Mouse (Mus musculus): ENCODE measurements around the gene Dpyd. TPM values are rescaled to one million over a fixed set of nuclear protein-coding genes. Genes with fewer than 3 reads are reported as not detected.
A peak's percentile ranks its signal among the peaks of the same experiment; 100 is the strongest.

Gene Dpyd
- polyA plus RNA-seq, 1 experiment from 2014 or later: 6.8 TPM

GRCm38 (mm10) chr3:118676052-118676777, 114.3 kb downstream of the Dpyd start:
- DNase-seq (no peak), ATAC-seq (ENCODE audit: insufficient read depth) (no peak)
- H3K27ac ChIP-seq (ENCODE audit: low read depth): no peak overlapping the region
- WGBS: 73% methylated on average over 7 of the region's 7 CpGs
- no peak overlapping the region for H3K9ac ChIP-seq
- no peak for TF ChIP-seq CTCF (IDR thresholded peaks at IDR 0.05; ENCODE audit: low read depth)
- H3K4me1 ChIP-seq (ENCODE audit: insufficient read depth): no peaks in the 10 kb centered on the region
- H3K4me3 ChIP-seq (ENCODE audit: low read depth, low read length): no peak overlapping the region
- no peaks in the 10 kb centered on the region for H3K36me3 ChIP-seq (ENCODE audit: insufficient read depth)
- no peaks in the 10 kb centered on the region for H3K27me3 ChIP-seq (ENCODE audit: insufficient read depth, low read length)
- no peak overlapping the region for H3K4me2 ChIP-seq
- H3K9me3 ChIP-seq (ENCODE audit: low read depth, low read length): no peaks in the 10 kb centered on the region

- H3K4me1 ChIP-seq (ENCODE audit: insufficient read depth): no peaks in the 10 kb centered on the region
- DNase-seq (peak; percentile 70), ATAC-seq (ENCODE audit: insufficient read depth) (no peak)
- peak; percentile 45 for TF ChIP-seq CTCF (IDR thresholded peaks at IDR 0.05; ENCODE audit: low read depth)
- no peaks in the 10 kb centered on the region for H3K9me3 ChIP-seq (ENCODE audit: low read depth, low read length)
- H3K36me3 ChIP-seq (ENCODE audit: insufficient read depth): no peaks in the 10 kb centered on the region
- H3K4me2 ChIP-seq: no peak overlapping the region
- no peak overlapping the region for H3K4me3 ChIP-seq (ENCODE audit: low read depth, low read length)
- H3K27me3 ChIP-seq (ENCODE audit: insufficient read depth, low read length): no peaks in the 10 kb centered on the region
- H3K27ac ChIP-seq (ENCODE audit: low read depth): no peak overlapping the region
- H3K9ac ChIP-seq: no peak overlapping the region
- WGBS: 46% methylated on average over 4 of the region's 4 CpGs
Observed at GRCm38 (mm10) chr3:118680803-118681202, 118.9 kb downstream of the Dpyd start.

GRCm38 (mm10) chr3:118750269-118750668, 188.3 kb downstream of the Dpyd start:
- H3K4me1 ChIP-seq (ENCODE audit: insufficient read depth): no peaks in the 10 kb centered on the region
- TF ChIP-seq CTCF (IDR thresholded peaks at IDR 0.05; ENCODE audit: low read depth): no peak
- no peaks in the 10 kb centered on the region for H3K36me3 ChIP-seq (ENCODE audit: insufficient read depth)
- no peaks in the 10 kb centered on the region for H3K9me3 ChIP-seq (ENCODE audit: low read depth, low read length)
- no peak overlapping the region for H3K4me3 ChIP-seq (ENCODE audit: low read depth, low read length)
- H3K27me3 ChIP-seq (ENCODE audit: insufficient read depth, low read length): no peaks in the 10 kb centered on the region
- no peak for DNase-seq
- no peak overlapping the region for H3K9ac ChIP-seq
- H3K4me2 ChIP-seq: no peak overlapping the region
- no peak for ATAC-seq (ENCODE audit: insufficient read depth)
- H3K27ac ChIP-seq (ENCODE audit: low read depth): no peak overlapping the region
- WGBS: 69% methylated on average over 3 of the region's 3 CpGs

GRCm38 (mm10) chr3:118753623-118754022, 191.7 kb downstream of the Dpyd start:
- Histone ChIP-seq H3K36me3 (ENCODE audit: insufficient read depth) (no peaks in the 10 kb centered on the region), H3K4me2 (no peak overlapping the region), H3K27me3 (ENCODE audit: insufficient read depth, low read length) (no peaks in the 10 kb centered on the region), H3K4me1 (ENCODE audit: insufficient read depth) (no peaks in the 10 kb centered on the region), H3K27ac (ENCODE audit: low read depth) (no peak overlapping the region), H3K9ac (no peak overlapping the region), H3K4me3 (ENCODE audit: low read depth, low read length) (no peak overlapping the region), H3K9me3 (ENCODE audit: low read depth, low read length) (no peaks in the 10 kb centered on the region)
- DNase-seq (no peak), ATAC-seq (ENCODE audit: insufficient read depth) (no peak)
- 75% methylated on average over 2 of the region's 2 CpGs for WGBS
- no peak for TF ChIP-seq CTCF (IDR thresholded peaks at IDR 0.05; ENCODE audit: low read depth)

- no peak overlapping the region for H3K4me2 ChIP-seq
- no peak overlapping the region for H3K9ac ChIP-seq
- no peak for TF ChIP-seq CTCF (IDR thresholded peaks at IDR 0.05; ENCODE audit: low read depth)
- DNase-seq (no peak), ATAC-seq (ENCODE audit: insufficient read depth) (no peak)
- 56% methylated on average over 1 of the region's 1 CpGs for WGBS
- H3K27ac ChIP-seq (ENCODE audit: low read depth): no peak overlapping the region
- H3K27me3 ChIP-seq (ENCODE audit: insufficient read depth, low read length): no peaks in the 10 kb centered on the region
- no peak overlapping the region for H3K4me3 ChIP-seq (ENCODE audit: low read depth, low read length)
- no peaks in the 10 kb centered on the region for H3K9me3 ChIP-seq (ENCODE audit: low read depth, low read length)
- H3K36me3 ChIP-seq (ENCODE audit: insufficient read depth): no peaks in the 10 kb centered on the region
- no peaks in the 10 kb centered on the region for H3K4me1 ChIP-seq (ENCODE audit: insufficient read depth)
Observed at GRCm38 (mm10) chr3:118756099-118756498, 194.2 kb downstream of the Dpyd start.

GRCm38 (mm10) chr3:118812885-118813284, 251.0 kb downstream of the Dpyd start:
- Histone ChIP-seq H3K4me2 (no peak overlapping the region), H3K27ac (ENCODE audit: low read depth) (no peak overlapping the region), H3K4me1 (ENCODE audit: insufficient read depth) (no peaks in the 10 kb centered on the region), H3K36me3 (ENCODE audit: insufficient read depth) (no peaks in the 10 kb centered on the region), H3K4me3 (ENCODE audit: low read depth, low read length) (no peak overlapping the region), H3K9ac (no peak overlapping the region), H3K27me3 (ENCODE audit: insufficient read depth, low read length) (no peaks in the 10 kb centered on the region), H3K9me3 (ENCODE audit: low read depth, low read length) (no peaks in the 10 kb centered on the region)
- WGBS: 40% methylated on average over 1 of the region's 1 CpGs
- no peak for TF ChIP-seq CTCF (IDR thresholded peaks at IDR 0.05; ENCODE audit: low read depth)
- ATAC-seq (ENCODE audit: insufficient read depth) (no peak), DNase-seq (no peak)

GRCm38 (mm10) chr3:118850613-118851527, 288.9 kb downstream of the Dpyd start:
- DNase-seq: peak; percentile 6

More at GRCm38 (mm10) chr3:118850613-118851527, 288.9 kb downstream of the Dpyd start:
- ATAC-seq (ENCODE audit: insufficient read depth): no peak
- H3K36me3 ChIP-seq (ENCODE audit: insufficient read depth): no peaks in the 10 kb centered on the region
- H3K4me1 ChIP-seq (ENCODE audit: insufficient read depth): no peaks in the 10 kb centered on the region
- WGBS: 49% methylated on average over 4 of the region's 4 CpGs
- no peak overlapping the region for H3K4me3 ChIP-seq (ENCODE audit: low read depth, low read length)
- H3K27ac ChIP-seq (ENCODE audit: low read depth): no peak overlapping the region
- H3K27me3 ChIP-seq (ENCODE audit: insufficient read depth, low read length): no peaks in the 10 kb centered on the region
- no peak overlapping the region for H3K4me2 ChIP-seq
- no peaks in the 10 kb centered on the region for H3K9me3 ChIP-seq (ENCODE audit: low read depth, low read length)
- no peak overlapping the region for H3K9ac ChIP-seq
- TF ChIP-seq CTCF (IDR thresholded peaks at IDR 0.05; ENCODE audit: low read depth): no peak

Measured in lung, embryonic 14.5 days (tissue).